Mouse (Mus musculus) midbrain, postnatal 0 days (tissue): ENCODE results near the gene Ube2h. TPM values are rescaled to one million over a fixed set of nuclear protein-coding genes. Genes with fewer than 3 reads are reported as not detected.

ENCODE experiments used
- ATAC-seq: fragments of 200-750 bp; cut with Nextera tagmentation; 2 replicates; pipeline ENCODE4 v1.8.0; 2017; ENCODE audit warnings: moderate number of reproducible peaks, mild to moderate bottlenecking, moderate TSS enrichment, moderate library complexity; ENCODE audit not compliant: low FRiP score
- DNase-seq: peaks from one replicate; pipeline ENCODE4 v3.0.0-alpha.2; 2015; ENCODE audit warnings: low spot score
- H3K27ac ChIP-seq: fragments of 300-500 bp; sonication (generic); 2 replicates; pipeline ENCODE4 v1.5.1; 2014; ENCODE audit warnings: low read depth, mild to moderate bottlenecking, low read length, mixed read lengths
- H3K27me3 ChIP-seq: fragments of 300-500 bp; sonication (generic); 2 replicates; pipeline ENCODE4 v1.6.1; 2014; ENCODE audit warnings: low read length, control low read depth, mixed read lengths; ENCODE audit not compliant: insufficient read depth
- H3K36me3 ChIP-seq: fragments of 300-500 bp; sonication (generic); 2 replicates; pipeline ENCODE4 v1.6.1; 2014; ENCODE audit warnings: low read length, control low read depth, mixed read lengths; ENCODE audit not compliant: insufficient read depth
- H3K4me1 ChIP-seq: fragments of 300-500 bp; sonication (generic); 2 replicates; pipeline ENCODE4 v1.6.1; 2014; ENCODE audit warnings: mild to moderate bottlenecking, control low read depth, antibody characterized with exemption, low read length, mixed read lengths; ENCODE audit not compliant: insufficient read depth
- H3K4me2 ChIP-seq: fragments of 300-500 bp; sonication (generic); 2 replicates; pipeline ENCODE4 v1.6.1; 2014; ENCODE audit warnings: low read depth, mild to moderate bottlenecking, low read length, mixed read lengths; ENCODE audit not compliant: poor library complexity, severe bottlenecking
- H3K4me3 ChIP-seq: fragments of 300-500 bp; sonication (generic); 2 replicates; pipeline ENCODE4 v1.5.1; 2014; ENCODE audit warnings: low read depth, mild to moderate bottlenecking, low read length, moderate library complexity
- H3K9ac ChIP-seq: fragments of 300-500 bp; sonication (generic); replicated peaks from 2 replicates; pipeline ENCODE4 v1.6.1; 2014; ENCODE audit warnings: mild to moderate bottlenecking, low read length, moderate library complexity, mixed read lengths; ENCODE audit not compliant: poor library complexity, severe bottlenecking
- H3K9me3 ChIP-seq: fragments of 300-500 bp; sonication (generic); 2 replicates; pipeline ENCODE4 v1.6.1; 2016; ENCODE audit warnings: low read length, control low read depth
- CTCF ChIP-seq: IDR thresholded peaks from 2 replicates; pipeline ENCODE4 v1.5.1; 2016; ENCODE audit warnings: antibody characterized with exemption, mild to moderate bottlenecking
- WGBS: fragments of 180-500 bp; shearing (Covaris S2); extraction: QIAGEN DNeasy Blood & Tissue Kit; methylation state at CpG from one replicate; pipeline ENCODE4 v1.1.7; 2014; 5-methylcytosine and 5-hydroxymethylcytosine counted together
- polyA plus RNA-seq: library from polyadenylated mRNA; unstranded; fragments of >200 nt; fragmentation: Nextera tagmentation; extraction: Ambion mirVana; gene quantifications from 2 replicates; pipeline ENCODE4 v1.2.1, GENCODE M21; 2015
- total RNA-seq: library from RNA; depleted of rRNA; stranded (reverse); fragments of >200 nt; gene quantifications from 2 replicates; pipeline ENCODE4 v1.2.3, GENCODE M21; 2014

Ube2h gene
- total and polyA plus RNA-seq, 2 experiments from 2014 or later, result 43.1 to 47.8 TPM

- Histone ChIP-seq H3K27ac (no peak overlapping the region), H3K4me3 (no peak overlapping the region), H3K27me3 (no peaks in the 10 kb centered on the region), H3K4me2 (no peak overlapping the region), H3K36me3 (no peaks in the 10 kb centered on the region; the same call in 1 of the 2 replicates), H3K9me3 (no peaks in the 10 kb centered on the region), H3K4me1 (no peaks in the 10 kb centered on the region), H3K9ac (no peak overlapping the region)
- no peak for DNase-seq
- no peak for TF ChIP-seq CTCF
- WGBS, result 77% methylated on average over 5 of the region's 5 CpGs
- ATAC-seq, result no peak
Measured at GRCm38 (mm10) chr6:30228353-30228752, 76.0 kb downstream of the Ube2h start.

- Histone ChIP-seq H3K4me1 (no peaks in the 10 kb centered on the region), H3K4me2 (no peak overlapping the region), H3K36me3 (no peaks in the 10 kb centered on the region; the same call in 1 of the 2 replicates), H3K9me3 (no peaks in the 10 kb centered on the region), H3K4me3 (no peak overlapping the region), H3K27me3 (no peaks in the 10 kb centered on the region), H3K27ac (no peak overlapping the region), H3K9ac (no peak overlapping the region)
- no peak for ATAC-seq
- 80% methylated on average over 7 of the region's 7 CpGs for WGBS
- no peak for TF ChIP-seq CTCF
- DNase-seq, result no peak
Measured at GRCm38 (mm10) chr6:30226971-30227700, 77.2 kb downstream of the Ube2h start.

- H3K4me3 ChIP-seq, result no peak overlapping the region
- no peak for ATAC-seq
- H3K27ac ChIP-seq, result no peak overlapping the region
- H3K9me3 ChIP-seq, result no peaks in the 10 kb centered on the region
- no peak overlapping the region for H3K4me2 ChIP-seq
- H3K27me3 ChIP-seq, result no peaks in the 10 kb centered on the region
- H3K36me3 ChIP-seq, result peaks cover 10% of the 10 kb centered on the region
- no peak overlapping the region for H3K9ac ChIP-seq
- no peak for TF ChIP-seq CTCF
- no peak for DNase-seq
- no peaks in the 10 kb centered on the region for H3K4me1 ChIP-seq
- 87% methylated on average over 1 of the region's 1 CpGs for WGBS
Measured at GRCm38 (mm10) chr6:30224693-30225092, 79.6 kb downstream of the Ube2h start.

GRCm38 (mm10) chr6:30222321-30222720, 82.0 kb downstream of the Ube2h start:
- ATAC-seq (no peak), DNase-seq (no peak)
- Histone ChIP-seq H3K4me2 (no peak overlapping the region), H3K27me3 (no peaks in the 10 kb centered on the region), H3K36me3 (peaks cover 16% of the 10 kb centered on the region), H3K27ac (no peak overlapping the region), H3K4me1 (no peaks in the 10 kb centered on the region), H3K9ac (no peak overlapping the region), H3K9me3 (no peaks in the 10 kb centered on the region), H3K4me3 (no peak overlapping the region)
- TF ChIP-seq CTCF, result no peak
- 70% methylated on average over 1 of the region's 1 CpGs for WGBS

GRCm38 (mm10) chr6:30217581-30217980, 86.8 kb downstream of the Ube2h start:
- DNase-seq (no peak), ATAC-seq (no peak)
- no peak for TF ChIP-seq CTCF
- Histone ChIP-seq H3K9me3 (no peaks in the 10 kb centered on the region), H3K4me3 (no peak overlapping the region), H3K36me3 (peaks cover 22% of the 10 kb centered on the region), H3K9ac (no peak overlapping the region), H3K4me2 (no peak overlapping the region), H3K27ac (no peak overlapping the region), H3K4me1 (no peaks in the 10 kb centered on the region), H3K27me3 (no peaks in the 10 kb centered on the region)
- 92% methylated on average over 3 of the region's 3 CpGs for WGBS

GRCm38 (mm10) chr6:30212468-30212867, 91.9 kb downstream of the Ube2h start:
- no peak overlapping the region for H3K4me2 ChIP-seq
- no peak overlapping the region for H3K27ac ChIP-seq
- ATAC-seq, result no peak
- no peaks in the 10 kb centered on the region for H3K4me1 ChIP-seq
- no peak for DNase-seq
- H3K9me3 ChIP-seq, result no peaks in the 10 kb centered on the region
- H3K4me3 ChIP-seq, result no peak overlapping the region
- no peaks in the 10 kb centered on the region for H3K27me3 ChIP-seq
- peaks cover 12% of the 10 kb centered on the region; the same call in 1 of the 2 replicates for H3K36me3 ChIP-seq
- WGBS, result 93% methylated on average over 8 of the region's 8 CpGs
- H3K9ac ChIP-seq, result no peak overlapping the region
- TF ChIP-seq CTCF, result no peak
